Mouse (Mus musculus) hindbrain, embryonic 12.5 days (tissue): ENCODE results near the gene Abhd15. TPM values are rescaled to one million over a fixed set of nuclear protein-coding genes. Genes with fewer than 3 reads are reported as not detected.

Experiments
- polyA plus RNA-seq: library from polyadenylated mRNA; unstranded; fragments of >200 nt; fragmentation: Nextera tagmentation; extraction: Ambion mirVana; gene quantifications from 2 replicates; pipeline ENCODE4 v1.2.1, GENCODE M21; 2016

Abhd15 gene
- polyA plus RNA-seq, 1 experiment from 2014 or later: 4.2 TPM

Other genes starting within 250 kb of the Abhd15 start
- gene Coro6, start 52.7 kb upstream of the Abhd15 start, polyA plus RNA-seq: 0.09 and 0.52 TPM in 2 replicates
- gene Ankrd13b, start 25.4 kb upstream of the Abhd15 start, polyA plus RNA-seq: 28.3 and 29.2 TPM in 2 replicates
- gene Git1, start 21.6 kb upstream of the Abhd15 start, polyA plus RNA-seq: 10.9 and 13.4 TPM in 2 replicates
- gene Trp53i13, start 859 bp downstream of the Abhd15 start, polyA plus RNA-seq: 29.7 and 32.3 TPM in 2 replicates
- gene Gm10392, start 4.1 kb downstream of the Abhd15 start, polyA plus RNA-seq: 0.14 TPM in 1 of 2 replicates, not detected in the other
- 22.3 and 23.1 TPM in 2 replicates for gene Taok1, start 92.7 kb downstream of the Abhd15 start, polyA plus RNA-seq
- gene Nufip2, start 171.0 kb downstream of the Abhd15 start, polyA plus RNA-seq: 4.8 and 5.3 TPM in 2 replicates
- 2.8 and 3.5 TPM in 2 replicates for gene Cryba1, start 210.2 kb downstream of the Abhd15 start, polyA plus RNA-seq
- 55.9 and 58.9 TPM in 2 replicates for gene Myo18a, start 248.1 kb downstream of the Abhd15 start, polyA plus RNA-seq